Mouse (Mus musculus) brain, embryonic 14.5 days (tissue): ENCODE results near the gene Erbb4. TPM values are rescaled to one million over a fixed set of nuclear protein-coding genes. Genes with fewer than 3 reads are reported as not detected.
A peak's percentile ranks its signal among the peaks of the same experiment; 100 is the strongest.

Source experiments
- DNase-seq: peaks from one replicate; pipeline ENCODE4 v3.0.0-alpha.2; 2011; ENCODE audit warnings: low read depth
- CTCF ChIP-seq: fragments of 200-500 bp; IDR thresholded peaks from 2 replicates; pipeline ENCODE4 v1.5.1; 2012; ENCODE audit warnings: inconsistent platforms, mild to moderate bottlenecking, moderate library complexity, borderline replicate concordance; ENCODE audit not compliant: insufficient read depth, insufficient read length; ENCODE audit errors: extremely low read depth
- POLR2A ChIP-seq: fragments of 200-500 bp; IDR thresholded peaks from 2 replicates; pipeline ENCODE4 v1.6.1; 2012; ENCODE audit warnings: mild to moderate bottlenecking, inconsistent platforms, borderline replicate concordance; ENCODE audit not compliant: poor library complexity, insufficient read depth, insufficient read length, severe bottlenecking; ENCODE audit errors: extremely low read depth
- polyA plus RNA-seq: library from polyadenylated mRNA; depleted of rRNA; stranded (reverse); fragments of >200 nt; gene quantifications from 2 replicates; pipeline ENCODE4 v1.2.3, GENCODE M21; 2012

Erbb4 gene
- polyA plus RNA-seq, 1 experiment = 12.2 TPM

DNA sequence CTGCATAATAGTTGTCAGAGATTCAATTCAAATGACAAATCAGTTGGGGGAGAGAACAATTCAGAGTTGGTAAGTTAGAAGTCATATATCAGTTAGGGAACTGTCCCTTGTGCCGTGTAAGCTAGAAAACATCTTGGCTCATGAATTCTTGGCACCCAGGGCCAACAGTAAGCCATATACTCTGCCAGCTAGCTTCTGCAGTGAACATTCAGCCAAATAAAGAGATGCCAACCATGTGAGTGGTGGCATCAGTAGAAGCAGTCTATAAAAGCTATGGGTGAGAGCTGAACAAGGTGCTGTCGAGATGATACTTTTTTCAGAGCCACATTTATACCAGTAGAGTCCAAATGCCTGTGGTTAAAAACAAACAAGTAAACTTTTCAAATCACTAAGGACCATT lies 973.4 kb downstream of the Erbb4 start:
- peak; percentile 38 for DNase-seq
- TF ChIP-seq CTCF (no peak), POLR2A (no peak)

DNA sequence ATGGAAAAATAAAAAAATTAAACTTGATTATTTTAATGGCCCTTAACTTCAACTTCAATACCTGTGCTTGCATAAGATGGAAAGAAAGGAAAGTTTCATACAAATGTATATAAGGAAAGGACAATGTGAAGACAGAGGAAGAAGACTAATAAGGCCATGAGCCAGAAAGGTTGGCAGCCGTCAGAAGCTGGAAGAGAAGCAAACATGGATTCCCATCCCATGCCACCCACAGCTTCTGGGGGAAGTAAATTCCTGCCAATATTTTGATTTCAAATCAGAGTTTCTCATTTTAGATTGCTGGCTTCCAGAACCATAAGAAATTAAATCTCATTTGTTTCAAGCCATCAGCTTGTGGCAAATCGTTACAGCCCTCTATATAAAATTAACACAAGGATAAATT lies 984.3 kb downstream of the Erbb4 start:
- no peak for TF ChIP-seq CTCF
- TF ChIP-seq POLR2A = no peak
- DNase-seq = peak; percentile 45

DNA sequence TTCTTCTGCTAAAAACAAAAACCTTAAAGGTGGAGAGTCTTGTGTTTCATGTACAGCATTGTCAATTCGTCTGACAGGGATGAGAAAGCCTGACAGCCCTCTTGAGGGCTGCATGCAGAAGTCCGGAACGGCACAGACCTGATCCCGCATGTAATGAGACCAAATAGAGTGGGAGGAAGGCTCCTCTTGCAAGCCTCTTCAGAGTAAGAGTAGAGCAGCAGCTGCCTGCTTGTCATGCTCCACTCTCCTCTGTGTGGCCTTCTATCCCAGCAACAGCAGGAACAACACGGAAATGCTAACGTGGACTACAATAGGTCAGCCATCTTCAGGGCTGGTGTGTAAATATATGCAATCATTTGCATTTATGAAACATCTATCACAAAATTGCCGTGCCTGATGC lies 987.5 kb downstream of the Erbb4 start:
- DNase-seq = peak; percentile 48
- TF ChIP-seq CTCF = no peak
- no peak for TF ChIP-seq POLR2A

- no peak for TF ChIP-seq POLR2A
- TF ChIP-seq CTCF = no peak
Observed at GRCm38 (mm10) chr1:68115721-68116120, 992.1 kb downstream of the Erbb4 start.

DNA sequence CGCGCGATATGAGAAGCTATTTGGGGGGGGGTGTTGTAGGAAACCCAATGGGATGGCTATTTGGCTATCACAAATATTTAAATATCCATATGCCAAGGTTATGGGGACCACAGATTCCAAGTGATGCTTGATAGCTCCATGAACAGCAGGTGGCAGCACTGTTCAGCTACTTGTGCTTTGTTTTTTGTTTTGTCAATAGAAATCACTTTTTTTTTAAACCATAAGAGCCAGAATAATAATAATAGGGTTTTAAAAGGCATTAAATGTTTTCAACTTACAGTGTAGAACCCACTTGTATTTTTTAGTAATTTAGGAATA lies 1001.4 kb downstream of the Erbb4 start:
- TF ChIP-seq POLR2A = no peak
- peak; percentile 55; the same call in 1 of the 2 replicates for TF ChIP-seq CTCF
- DNase-seq = peak; percentile 61

More at GRCm38 (mm10) chr1:68115721-68116120, 992.1 kb downstream of the Erbb4 start:
- no peak for DNase-seq

- DNase-seq = peak; percentile 77
- no peak for TF ChIP-seq CTCF
- TF ChIP-seq POLR2A = no peak
Observed at GRCm38 (mm10) chr1:68105834-68106542, 1001.9 kb downstream of the Erbb4 start.

GRCm38 (mm10) chr1:68089623-68090022 lies 1018.2 kb downstream of the Erbb4 start:
- peak; percentile 8 for DNase-seq
- TF ChIP-seq POLR2A (no peak), CTCF (no peak)

DNA sequence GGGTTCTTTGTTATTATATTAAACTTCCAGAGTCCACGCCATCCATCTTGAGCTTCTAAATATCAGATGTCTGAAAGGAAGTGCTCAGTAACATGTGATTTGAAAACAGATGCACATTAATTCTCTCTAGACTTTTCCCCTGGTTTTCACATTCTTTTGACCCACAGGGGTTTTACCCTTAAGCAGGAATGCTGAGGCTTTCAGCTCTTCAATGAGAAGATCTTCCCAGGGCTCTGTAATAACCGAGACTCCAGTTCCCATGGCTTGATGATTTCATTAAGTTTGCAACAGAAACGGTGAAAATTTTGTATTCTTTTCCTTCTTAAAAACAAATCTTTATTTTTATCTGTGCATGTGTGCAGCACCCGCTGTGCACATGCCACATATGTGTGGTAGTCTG lies 1051.4 kb downstream of the Erbb4 start:
- no peak for DNase-seq
- no peak for TF ChIP-seq POLR2A
- TF ChIP-seq CTCF = no peak

DNA sequence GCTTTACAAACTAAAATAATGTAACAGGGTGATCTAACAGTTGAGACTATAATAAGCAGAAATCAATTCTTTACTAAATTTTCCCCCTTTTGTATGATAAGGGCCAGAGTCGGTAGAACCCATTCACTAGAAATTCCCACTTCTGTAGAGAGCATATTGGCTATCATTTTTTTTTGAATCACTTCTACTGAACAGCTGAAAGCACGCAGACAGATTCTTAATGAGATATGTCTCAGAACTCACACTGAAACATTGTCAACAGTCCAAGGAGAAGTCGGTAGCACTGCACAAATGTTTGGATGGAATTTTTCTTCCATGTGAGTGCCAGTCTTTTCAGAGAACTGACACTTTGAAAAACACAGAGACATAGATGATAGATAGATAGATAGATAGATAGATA lies 1053.1 kb downstream of the Erbb4 start:
- peak; percentile 50 for DNase-seq
- TF ChIP-seq POLR2A = no peak
- TF ChIP-seq CTCF = no peak

DNA sequence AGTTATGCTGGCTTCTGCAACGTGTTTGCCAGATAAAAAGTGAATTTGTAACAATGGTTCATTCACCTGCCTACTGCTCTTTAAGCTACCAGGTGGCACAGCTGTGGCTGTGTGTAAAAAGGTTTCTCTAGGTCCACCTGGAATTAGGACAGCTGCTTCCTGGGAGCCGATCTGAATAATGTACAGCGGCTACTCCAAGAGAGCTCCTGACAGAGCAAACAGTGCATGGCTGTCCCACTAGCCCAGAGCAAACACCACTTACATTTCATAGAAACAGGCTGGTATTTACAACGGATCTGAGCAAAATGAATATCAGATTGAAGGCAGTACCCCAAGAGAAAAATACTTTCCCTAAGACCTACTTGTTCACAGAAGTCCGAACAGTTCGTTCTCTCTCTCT lies 1058.0 kb downstream of the Erbb4 start:
- DNase-seq = peak; percentile 33
- no peak for TF ChIP-seq POLR2A
- TF ChIP-seq CTCF = no peak

GRCm38 (mm10) chr1:68047139-68047538 lies 1060.7 kb downstream of the Erbb4 start:
- TF ChIP-seq POLR2A (no peak), CTCF (no peak)
- peak; percentile 91 for DNase-seq

GRCm38 (mm10) chr1:68046551-68046970 lies 1061.3 kb downstream of the Erbb4 start:
- peak; percentile 37; the same call in 1 of the 2 replicates for TF ChIP-seq CTCF
- no peak for TF ChIP-seq POLR2A
- DNase-seq = peak; percentile 92
